Mouse (Mus musculus): ENCODE measurements around the gene Gid4. TPM values are rescaled to one million over a fixed set of nuclear protein-coding genes. Genes with fewer than 3 reads are reported as not detected.

Gene Gid4
- polyA plus RNA-seq, 1 experiment from 2014 or later: 27.3 TPM

DNA sequence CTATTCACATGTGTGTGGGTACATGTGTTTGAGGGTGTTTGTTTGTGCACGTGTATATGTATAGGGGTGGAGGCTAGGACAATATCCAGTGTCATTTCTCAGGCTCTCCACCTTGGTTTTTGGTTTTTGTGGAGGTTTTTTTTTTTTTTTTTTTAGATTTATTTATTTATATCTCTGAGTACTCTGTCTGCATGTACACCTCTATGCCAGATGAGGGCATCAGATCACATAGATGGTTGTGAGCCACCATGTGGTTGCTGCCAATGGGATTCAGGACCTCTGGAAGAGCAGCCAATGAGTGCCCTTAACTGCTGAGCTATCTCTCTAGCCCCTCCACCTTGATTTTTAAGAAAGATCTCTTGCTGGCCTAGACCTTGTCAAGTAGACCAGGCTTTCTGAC, 41.0 kb downstream of the Gid4 start:
- Histone ChIP-seq H3K27ac (replicated peaks; ENCODE audit: low read depth, low read length) (no peak overlapping the region), H3K36me3 (replicated peaks; ENCODE audit: control insufficient read depth, insufficient read depth, low read depth, low read length) (peaks cover 3% of the 10 kb centered on the region), H3K27me3 (ENCODE audit: control insufficient read depth, insufficient read depth, low read length) (no peaks in the 10 kb centered on the region), H3K4me3 (ENCODE audit: low read depth, low read length) (no peak overlapping the region), H3K4me2 (ENCODE audit: low read depth, low read length) (no peak overlapping the region), H3K9ac (replicated peaks; ENCODE audit: low read length) (no peak overlapping the region), H3K4me1 (ENCODE audit: control insufficient read depth, insufficient read depth, low read length) (no peaks in the 10 kb centered on the region), H3K9me3 (replicated peaks; ENCODE audit: control insufficient read depth, low read length) (no peaks in the 10 kb centered on the region)
- no peak for ATAC-seq (replicated peaks; ENCODE audit: insufficient number of reproducible peaks, low FRiP score, low TSS enrichment, low read depth)
- WGBS: 85% methylated on average over 1 of the region's 1 CpGs
- DNase-seq (ENCODE audit: low spot score): no peak

- H3K4me1 ChIP-seq (ENCODE audit: control insufficient read depth, insufficient read depth, low read length): no peaks in the 10 kb centered on the region
- no peaks in the 10 kb centered on the region for H3K9me3 ChIP-seq (replicated peaks; ENCODE audit: control insufficient read depth, low read length)
- H3K27me3 ChIP-seq (ENCODE audit: control insufficient read depth, insufficient read depth, low read length): no peaks in the 10 kb centered on the region
- WGBS: 98% methylated on average over 2 of the region's 2 CpGs
- no peak overlapping the region for H3K4me3 ChIP-seq (ENCODE audit: low read depth, low read length)
- ATAC-seq (replicated peaks; ENCODE audit: insufficient number of reproducible peaks, low FRiP score, low TSS enrichment, low read depth) (no peak), DNase-seq (ENCODE audit: low spot score) (peak; percentile 61)
- H3K36me3 ChIP-seq (replicated peaks; ENCODE audit: control insufficient read depth, insufficient read depth, low read depth, low read length): peaks cover 11% of the 10 kb centered on the region
- no peak overlapping the region for H3K9ac ChIP-seq (replicated peaks; ENCODE audit: low read length)
- H3K27ac ChIP-seq (replicated peaks; ENCODE audit: low read depth, low read length): no peak overlapping the region
- no peak overlapping the region for H3K4me2 ChIP-seq (ENCODE audit: low read depth, low read length)
Observed at GRCm38 (mm10) chr11:60465943-60466380, 49.0 kb downstream of the Gid4 start.

DNA sequence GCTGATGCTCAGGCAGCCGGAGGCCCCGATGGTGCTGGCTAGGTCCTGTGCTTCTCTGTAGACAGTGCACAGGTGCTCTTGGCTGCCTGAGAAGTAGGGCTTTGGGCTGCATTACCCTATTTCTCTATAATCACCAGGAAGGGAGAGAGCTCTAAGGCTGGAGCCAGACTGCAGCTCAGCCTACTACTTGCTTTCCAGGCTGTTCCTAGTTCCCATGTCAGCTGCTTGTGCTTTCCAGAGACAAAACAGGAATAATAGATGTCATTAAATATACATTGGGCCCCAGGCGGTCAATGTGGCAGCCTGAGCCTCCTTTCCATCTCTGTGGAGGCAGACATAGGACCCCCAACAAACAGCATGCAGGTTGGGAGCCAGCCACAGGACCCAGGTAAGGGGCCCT, 52.1 kb downstream of the Gid4 start, which contains the start of gene Myo15:
Gene Myo15, plus strand, starts transcription at position 301 of the 400 bp plus-strand sequence.
- no peak within 1 kb of the TSS for H3K9ac ChIP-seq (replicated peaks; ENCODE audit: low read length)
- no peaks in the 10 kb centered on the region for H3K9me3 ChIP-seq (replicated peaks; ENCODE audit: control insufficient read depth, low read length)
- H3K4me1 ChIP-seq (ENCODE audit: control insufficient read depth, insufficient read depth, low read length): no peaks in the 10 kb centered on the region
- WGBS: 89% methylated on average over 3 of the region's 3 CpGs
- no peak within 1 kb of the TSS for H3K4me2 ChIP-seq (ENCODE audit: low read depth, low read length)
- H3K36me3 ChIP-seq (replicated peaks; ENCODE audit: control insufficient read depth, insufficient read depth, low read depth, low read length): peaks cover 11% of the 10 kb centered on the region
- no peak within 1 kb of the TSS for H3K4me3 ChIP-seq (ENCODE audit: low read depth, low read length)
- H3K27me3 ChIP-seq (ENCODE audit: control insufficient read depth, insufficient read depth, low read length): no peaks in the 10 kb centered on the region
- no peak for DNase-seq (ENCODE audit: low spot score)
- no peak within 1 kb of the TSS for H3K27ac ChIP-seq (replicated peaks; ENCODE audit: low read depth, low read length)
- no peak for ATAC-seq (replicated peaks; ENCODE audit: insufficient number of reproducible peaks, low FRiP score, low TSS enrichment, low read depth)

GRCm38 (mm10) chr11:60470743-60471142, 53.8 kb downstream of the Gid4 start:
- no peaks in the 10 kb centered on the region for H3K27me3 ChIP-seq (ENCODE audit: control insufficient read depth, insufficient read depth, low read length)

GRCm38 (mm10) chr11:60474534-60474933, 57.6 kb downstream of the Gid4 start:
- Histone ChIP-seq H3K27me3 (ENCODE audit: control insufficient read depth, insufficient read depth, low read length) (no peaks in the 10 kb centered on the region), H3K36me3 (replicated peaks; ENCODE audit: control insufficient read depth, insufficient read depth, low read depth, low read length) (no peaks in the 10 kb centered on the region), H3K4me2 (ENCODE audit: low read depth, low read length) (no peak overlapping the region), H3K9me3 (replicated peaks; ENCODE audit: control insufficient read depth, low read length) (no peaks in the 10 kb centered on the region), H3K4me3 (ENCODE audit: low read depth, low read length) (no peak overlapping the region), H3K27ac (replicated peaks; ENCODE audit: low read depth, low read length) (no peak overlapping the region), H3K4me1 (ENCODE audit: control insufficient read depth, insufficient read depth, low read length) (no peaks in the 10 kb centered on the region), H3K9ac (replicated peaks; ENCODE audit: low read length) (no peak overlapping the region)
- DNase-seq (ENCODE audit: low spot score): no peak
- no peak for ATAC-seq (replicated peaks; ENCODE audit: insufficient number of reproducible peaks, low FRiP score, low TSS enrichment, low read depth)
- WGBS: 89% methylated on average over 5 of the region's 5 CpGs

More at GRCm38 (mm10) chr11:60470743-60471142, 53.8 kb downstream of the Gid4 start:
- ATAC-seq (replicated peaks; ENCODE audit: insufficient number of reproducible peaks, low FRiP score, low TSS enrichment, low read depth) (no peak), DNase-seq (ENCODE audit: low spot score) (no peak)
- Histone ChIP-seq H3K27ac (replicated peaks; ENCODE audit: low read depth, low read length) (no peak overlapping the region), H3K9me3 (replicated peaks; ENCODE audit: control insufficient read depth, low read length) (no peaks in the 10 kb centered on the region), H3K4me3 (ENCODE audit: low read depth, low read length) (no peak overlapping the region), H3K36me3 (replicated peaks; ENCODE audit: control insufficient read depth, insufficient read depth, low read depth, low read length) (peaks cover 11% of the 10 kb centered on the region), H3K4me2 (ENCODE audit: low read depth, low read length) (no peak overlapping the region), H3K4me1 (ENCODE audit: control insufficient read depth, insufficient read depth, low read length) (no peaks in the 10 kb centered on the region), H3K9ac (replicated peaks; ENCODE audit: low read length) (no peak overlapping the region)
- 83% methylated on average over 9 of the region's 9 CpGs for WGBS

- 88% methylated on average over 5 of the region's 5 CpGs for WGBS
- Histone ChIP-seq H3K27me3 (ENCODE audit: control insufficient read depth, insufficient read depth, low read length) (no peaks in the 10 kb centered on the region), H3K4me2 (ENCODE audit: low read depth, low read length) (no peak overlapping the region), H3K36me3 (replicated peaks; ENCODE audit: control insufficient read depth, insufficient read depth, low read depth, low read length) (no peaks in the 10 kb centered on the region), H3K9me3 (replicated peaks; ENCODE audit: control insufficient read depth, low read length) (no peaks in the 10 kb centered on the region), H3K4me1 (ENCODE audit: control insufficient read depth, insufficient read depth, low read length) (no peaks in the 10 kb centered on the region), H3K9ac (replicated peaks; ENCODE audit: low read length) (no peak overlapping the region), H3K4me3 (ENCODE audit: low read depth, low read length) (no peak overlapping the region), H3K27ac (replicated peaks; ENCODE audit: low read depth, low read length) (no peak overlapping the region)
- ATAC-seq (replicated peaks; ENCODE audit: insufficient number of reproducible peaks, low FRiP score, low TSS enrichment, low read depth): no peak
- no peak for DNase-seq (ENCODE audit: low spot score)
Observed at GRCm38 (mm10) chr11:60475668-60476362, 58.9 kb downstream of the Gid4 start.

GRCm38 (mm10) chr11:60478121-60478520, 61.2 kb downstream of the Gid4 start:
- no peak for ATAC-seq (replicated peaks; ENCODE audit: insufficient number of reproducible peaks, low FRiP score, low TSS enrichment, low read depth)
- Histone ChIP-seq H3K36me3 (replicated peaks; ENCODE audit: control insufficient read depth, insufficient read depth, low read depth, low read length) (no peaks in the 10 kb centered on the region), H3K9ac (replicated peaks; ENCODE audit: low read length) (no peak overlapping the region), H3K4me3 (ENCODE audit: low read depth, low read length) (no peak overlapping the region), H3K27ac (replicated peaks; ENCODE audit: low read depth, low read length) (no peak overlapping the region), H3K9me3 (replicated peaks; ENCODE audit: control insufficient read depth, low read length) (no peaks in the 10 kb centered on the region), H3K27me3 (ENCODE audit: control insufficient read depth, insufficient read depth, low read length) (no peaks in the 10 kb centered on the region), H3K4me1 (ENCODE audit: control insufficient read depth, insufficient read depth, low read length) (no peaks in the 10 kb centered on the region), H3K4me2 (ENCODE audit: low read depth, low read length) (no peak overlapping the region)
- WGBS: 24% methylated on average over 17 of the region's 17 CpGs
- peak; percentile 9 for DNase-seq (ENCODE audit: low spot score)

DNA sequence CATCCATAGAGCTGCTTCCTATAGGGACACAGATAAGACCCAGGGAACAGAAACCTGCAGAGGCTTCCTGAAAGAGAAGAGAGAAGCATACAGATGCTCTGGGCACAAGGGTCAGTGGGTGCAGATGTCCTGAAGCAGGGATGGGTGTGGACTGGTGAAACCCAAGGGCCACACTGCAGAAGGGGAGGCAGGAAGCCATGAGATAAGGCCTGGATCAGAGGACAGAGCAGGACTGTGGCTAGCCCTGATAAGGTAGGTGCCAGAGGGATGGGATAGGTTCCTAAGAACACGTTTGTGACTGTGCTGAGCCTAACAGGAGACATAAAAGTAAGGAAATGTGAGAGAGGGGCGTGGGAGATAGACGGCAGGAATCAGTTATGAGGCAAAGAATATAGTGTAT, 69.3 kb downstream of the Gid4 start:
- no peak overlapping the region for H3K4me3 ChIP-seq (ENCODE audit: low read depth, low read length)
- no peaks in the 10 kb centered on the region for H3K36me3 ChIP-seq (replicated peaks; ENCODE audit: control insufficient read depth, insufficient read depth, low read depth, low read length)
- no peak overlapping the region for H3K27ac ChIP-seq (replicated peaks; ENCODE audit: low read depth, low read length)
- H3K4me2 ChIP-seq (ENCODE audit: low read depth, low read length): no peak overlapping the region
- 60% methylated on average over 3 of the region's 3 CpGs for WGBS
- no peaks in the 10 kb centered on the region for H3K4me1 ChIP-seq (ENCODE audit: control insufficient read depth, insufficient read depth, low read length)
- no peaks in the 10 kb centered on the region for H3K9me3 ChIP-seq (replicated peaks; ENCODE audit: control insufficient read depth, low read length)
- ATAC-seq (replicated peaks; ENCODE audit: insufficient number of reproducible peaks, low FRiP score, low TSS enrichment, low read depth) (no peak; the same call in 1 of the 2 replicates), DNase-seq (ENCODE audit: low spot score) (no peak)
- no peak overlapping the region for H3K9ac ChIP-seq (replicated peaks; ENCODE audit: low read length)
- no peaks in the 10 kb centered on the region for H3K27me3 ChIP-seq (ENCODE audit: control insufficient read depth, insufficient read depth, low read length)

Data from embryonic facial prominence, embryonic 11.5 days (tissue).